Mouse (Mus musculus): ENCODE results near the gene Drg1.

Gene Drg1

DNA sequence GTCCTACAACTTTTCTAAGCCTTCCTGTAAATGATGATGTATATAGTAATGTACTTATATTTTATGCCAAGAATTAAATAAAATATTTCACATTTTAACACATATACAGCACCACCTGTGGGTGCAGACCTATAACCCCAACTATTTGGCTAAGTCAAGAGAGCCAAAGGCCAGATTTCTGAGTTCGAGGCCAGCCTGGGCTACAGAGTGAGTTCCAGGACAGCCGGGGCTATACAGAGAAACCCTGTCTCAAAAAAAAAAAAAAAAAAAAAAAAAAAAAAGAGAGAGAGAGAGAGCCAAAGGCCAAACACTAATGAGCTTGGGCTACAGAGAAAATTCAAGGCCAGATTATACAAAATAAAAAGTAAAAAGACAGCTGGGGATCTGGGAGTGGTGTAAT lies 97.2 kb downstream of the Drg1 start:
- POLR2A ChIA-PET: interaction anchor here (0.8 to 24.5 kb wide), 18 partner anchors 3 to 124 kb away, joined by 3 to 5029 read pairs (median 17); partner anchors contain the start of genes Sfi1 (in 3 of the 4) and Eif4enif1 (in 1 of the 4)

DNA sequence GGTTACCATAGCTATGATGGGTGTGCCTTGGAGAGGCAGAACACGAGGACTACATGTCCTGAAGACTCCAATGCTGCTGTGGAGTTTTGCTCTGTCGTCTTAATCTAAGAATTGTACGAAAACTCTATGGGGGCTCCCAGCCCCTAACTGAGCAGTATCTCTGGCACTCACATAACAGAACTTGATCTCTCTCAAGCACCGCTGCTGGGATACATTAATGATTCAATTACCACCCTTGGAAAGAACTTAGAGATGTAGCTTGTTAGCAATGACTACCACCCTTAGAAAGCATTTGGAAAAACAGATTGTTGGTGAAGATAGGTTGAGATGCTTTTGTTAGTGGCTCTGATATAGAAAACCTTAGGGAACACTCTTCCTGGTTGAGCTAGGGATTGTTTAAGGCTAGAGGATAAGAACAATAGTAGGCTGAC lies 98.6 kb downstream of the Drg1 start:
- ChIA-PET CTCF (interaction anchor here (0.6 to 24.4 kb wide), 28 partner anchors 8 to 32 kb away, joined by 3 to 718 read pairs (median 8); partner anchors contain the start of gene Sfi1 (in 4 of the 4)), POLR2A (interaction anchor here (0.6 to 24.5 kb wide), 28 partner anchors 4 to 204 kb away, joined by 3 to 5029 read pairs (median 7); partner anchors contain the start of genes Sfi1 (in 3 of the 4) and Eif4enif1 (in 1 of the 4))

More for the DNA sequence above, 97.2 kb downstream of the Drg1 start:
- CTCF ChIA-PET: interaction anchor here (0.7 to 24.4 kb wide), 15 partner anchors 9 to 90 kb away, joined by 3 to 718 read pairs (median 16); partner anchors contain the start of gene Sfi1 (in 4 of the 4)

DNA sequence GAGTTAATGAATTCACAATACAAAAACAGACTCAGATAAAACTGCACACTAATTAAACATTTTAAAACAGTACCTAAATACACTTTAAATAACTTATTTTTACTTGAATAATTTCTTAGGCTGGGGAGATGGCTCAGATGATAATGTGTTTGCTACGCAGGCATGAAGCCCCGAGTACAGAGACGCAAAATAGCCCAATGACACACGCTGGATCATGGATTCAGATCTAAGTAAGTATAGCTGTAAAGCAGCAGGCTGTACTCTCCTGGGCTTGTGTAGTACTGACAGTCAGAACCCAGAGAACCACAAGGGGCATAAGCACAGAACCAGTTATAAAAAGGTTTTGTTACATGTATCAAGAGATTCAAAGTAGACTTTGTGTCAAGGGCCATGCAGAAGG lies 99.1 kb downstream of the Drg1 start:
- ChIA-PET CTCF (interaction anchor here (0.7 to 24.4 kb wide), 27 partner anchors 7 to 32 kb away, joined by 3 to 718 read pairs (median 9); partner anchors contain the start of gene Sfi1 (in 4 of the 4)), POLR2A (interaction anchor here (0.5 to 24.5 kb wide), 27 partner anchors 3 to 32 kb away, joined by 3 to 5029 read pairs (median 7); partner anchors contain the start of genes Sfi1 (in 4 of the 4) and Eif4enif1 (in 1 of the 4))

DNA sequence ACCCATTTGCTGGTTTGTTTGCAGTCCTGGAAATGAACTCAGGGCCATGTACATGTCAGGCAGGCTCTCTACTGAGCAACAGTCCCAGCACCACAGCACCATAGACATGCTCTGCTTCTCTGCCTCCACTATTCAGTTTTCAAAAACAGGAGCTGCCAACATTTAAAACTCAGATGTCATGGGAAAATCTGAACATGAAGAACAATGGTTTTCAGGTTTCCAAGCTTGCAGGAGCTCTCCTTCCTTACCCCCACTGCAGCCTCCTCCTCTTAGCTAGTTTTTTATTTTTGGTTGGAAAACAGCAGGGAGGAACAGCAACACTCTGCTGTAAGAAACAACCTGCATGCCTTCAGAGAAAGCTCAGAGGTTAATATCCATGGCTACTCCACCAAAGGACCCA lies 99.9 kb downstream of the Drg1 start:
- CTCF ChIA-PET: interaction anchor here (0.6 to 24.4 kb wide), 28 partner anchors 8 to 31 kb away, joined by 3 to 718 read pairs (median 9); partner anchors contain the start of gene Sfi1 (in 4 of the 4)
- POLR2A ChIA-PET: interaction anchor here (0.7 to 24.5 kb wide), 27 partner anchors 2 to 39 kb away, joined by 3 to 5029 read pairs (median 7); partner anchors contain the start of genes Sfi1 (in 4 of the 4) and Eif4enif1 (in 1 of the 4)

DNA sequence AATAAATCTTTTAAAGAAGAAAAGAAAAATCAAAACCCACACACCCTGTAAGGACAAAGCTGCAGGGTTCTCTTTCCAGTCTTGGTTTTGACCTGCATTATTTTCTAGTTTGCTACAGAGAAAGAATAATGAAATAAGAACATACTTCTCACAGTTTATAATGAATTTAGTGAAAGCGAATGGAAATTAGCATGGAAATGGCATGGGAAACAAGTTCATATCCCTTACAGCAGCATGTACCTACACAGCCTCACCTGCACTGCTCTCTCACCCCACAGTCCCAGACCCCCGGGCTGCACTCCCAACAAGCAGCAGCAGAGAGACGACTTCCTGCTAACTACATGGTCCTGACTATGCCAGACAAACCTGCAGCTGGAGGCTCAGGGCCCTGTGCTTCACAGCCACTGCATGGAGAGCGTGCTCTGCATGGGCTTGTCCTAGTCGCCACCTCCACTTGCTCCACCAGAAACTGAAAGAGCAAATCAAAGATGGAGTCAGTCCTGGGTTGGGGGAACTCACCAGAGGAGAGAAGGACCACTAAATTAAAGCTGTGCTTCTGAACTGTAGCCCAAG lies 100.9 kb downstream of the Drg1 start:
- POLR2A ChIA-PET: interaction anchor here (0.8 to 24.5 kb wide), 16 partner anchors 1 to 38 kb away, joined by 3 to 5029 read pairs (median 75); partner anchors contain the start of genes Sfi1 (in 3 of the 4) and Eif4enif1 (in 1 of the 4)

DNA sequence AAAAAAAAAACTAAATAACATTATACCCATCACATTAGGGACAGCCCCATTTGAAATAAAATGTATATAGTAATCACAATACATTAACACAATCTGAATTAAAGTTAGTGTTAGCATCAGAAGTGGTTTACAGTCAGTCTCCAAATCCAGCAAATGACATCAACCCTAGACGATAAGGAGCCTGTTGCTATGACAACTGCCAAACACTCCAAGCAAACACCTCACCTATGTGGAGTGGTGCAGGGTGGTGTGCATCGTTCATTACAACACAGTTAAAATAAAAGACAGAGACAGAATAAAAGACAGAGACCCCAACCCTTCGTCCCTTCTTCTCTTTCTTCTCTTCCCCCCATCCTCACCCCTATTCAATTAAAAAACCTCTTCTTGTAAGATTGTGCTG lies 102.6 kb downstream of the Drg1 start:
- ChIA-PET CTCF (interaction anchor here in 3 of 4 experiments (1.2 to 24.4 kb wide), 9 partner anchors 9 to 28 kb away, joined by 3 to 718 read pairs (median 63); partner anchors contain the start of gene Sfi1 (in 2 of the 3)), POLR2A (interaction anchor here in 3 of 4 experiments (1.6 to 24.5 kb wide), 8 partner anchors 9 to 29 kb away, joined by 9 to 5029 read pairs (median 794); partner anchors contain the start of genes Sfi1 (in 2 of the 3) and Eif4enif1 (in 1 of the 3))

More for the DNA sequence above, 100.9 kb downstream of the Drg1 start:
- CTCF ChIA-PET: interaction anchor here (1.0 to 24.4 kb wide), 18 partner anchors 8 to 30 kb away, joined by 3 to 718 read pairs (median 11); partner anchors contain the start of gene Sfi1 (in 4 of the 4)

DNA sequence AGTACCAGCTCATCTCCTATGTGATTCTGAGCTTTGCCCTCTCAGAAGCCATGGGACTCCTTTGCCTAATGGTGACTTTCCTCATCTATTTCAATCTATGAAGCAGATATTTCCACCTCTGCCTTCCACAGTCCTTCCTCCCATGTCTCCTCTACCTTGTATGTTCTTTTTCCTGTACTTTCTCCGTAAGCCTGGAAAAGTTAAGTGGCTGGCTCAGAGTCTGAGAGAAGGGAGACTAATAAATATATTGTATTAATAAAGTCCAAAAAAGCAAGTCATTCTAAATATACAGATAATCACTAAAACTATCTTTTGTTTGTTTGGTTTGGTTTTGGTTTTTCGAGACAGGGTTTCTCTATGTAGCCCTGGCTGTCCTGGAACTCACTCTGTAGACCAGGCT lies 103.1 kb downstream of the Drg1 start:
- ChIA-PET CTCF (interaction anchor here (0.6 to 24.4 kb wide), 32 partner anchors 8 to 35 kb away, joined by 3 to 718 read pairs (median 8); partner anchors contain the start of gene Sfi1 (in 4 of the 4)), POLR2A (interaction anchor here (0.5 to 24.5 kb wide), 23 partner anchors 9 to 103 kb away, joined by 3 to 5029 read pairs (median 6); partner anchors contain the start of genes Sfi1 (in 3 of the 4), Eif4enif1 (in 2 of the 4) and Drg1 (in 1 of the 4))

DNA sequence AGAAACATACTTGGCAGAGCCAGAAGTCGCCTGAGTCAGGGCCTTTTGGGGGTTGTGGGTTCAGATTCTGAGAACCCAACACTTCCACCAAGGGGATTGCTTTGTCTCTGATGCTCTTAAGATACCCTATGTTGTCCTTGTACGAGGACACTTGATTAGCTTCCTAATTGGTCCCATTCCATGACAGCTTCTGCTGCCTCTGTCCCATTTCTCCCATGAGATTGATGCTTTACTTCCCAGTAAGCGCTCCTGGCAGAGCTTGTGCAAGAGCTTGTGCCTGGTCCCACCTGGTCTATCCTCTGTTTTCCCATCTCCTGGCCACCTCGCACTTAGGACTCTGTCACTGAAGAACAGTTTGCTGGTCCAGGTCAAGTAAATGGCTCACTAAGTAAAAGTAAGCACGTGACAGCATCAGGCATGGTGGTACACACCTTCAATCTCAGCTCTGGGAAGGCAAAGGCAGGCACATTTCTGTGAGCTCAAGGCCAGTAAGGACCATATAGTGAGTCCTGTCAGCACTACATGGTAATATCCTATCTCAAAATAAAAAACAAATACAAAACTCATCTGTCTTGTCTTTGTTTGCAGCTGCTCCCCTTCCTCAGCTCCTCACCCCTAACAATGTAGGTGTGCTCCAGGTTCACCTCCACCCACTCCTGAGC lies 103.8 kb downstream of the Drg1 start:
- ChIA-PET CTCF (interaction anchor here (0.6 to 24.4 kb wide), 35 partner anchors 9 to 36 kb away, joined by 3 to 718 read pairs (median 8); partner anchors contain the start of gene Sfi1 (in 4 of the 4)), POLR2A (interaction anchor here (0.5 to 24.5 kb wide), 26 partner anchors 9 to 104 kb away, joined by 3 to 5029 read pairs (median 6); partner anchors contain the start of genes Sfi1 (in 3 of the 4), Eif4enif1 (in 2 of the 4) and Drg1 (in 1 of the 4))

DNA sequence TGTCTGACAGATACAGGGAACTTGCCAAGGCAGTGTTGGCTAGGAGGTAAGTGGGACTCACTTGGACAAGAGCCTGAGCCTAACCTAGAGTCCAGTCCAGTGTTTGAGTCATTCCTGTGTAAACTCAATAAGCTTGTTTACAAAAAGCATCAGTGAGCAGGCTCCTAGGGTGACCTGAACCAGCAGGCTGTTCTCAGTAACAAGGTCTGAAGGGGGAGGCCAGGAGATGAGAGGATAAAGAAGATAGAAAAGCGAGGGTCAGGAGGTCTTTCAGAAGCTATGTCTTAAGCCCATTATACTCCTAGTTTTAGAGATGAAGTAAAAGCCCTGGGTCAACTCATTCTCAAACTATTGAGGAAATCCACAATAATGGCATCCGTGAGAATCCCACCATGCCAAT lies 104.8 kb downstream of the Drg1 start:
- ChIA-PET CTCF (interaction anchor here (0.7 to 24.4 kb wide), 20 partner anchors 9 to 32 kb away, joined by 3 to 718 read pairs (median 14); partner anchors contain the start of gene Sfi1 (in 3 of the 4)), POLR2A (interaction anchor here (0.7 to 24.5 kb wide), 18 partner anchors 8 to 31 kb away, joined by 3 to 5029 read pairs (median 20); partner anchors contain the start of genes Sfi1 (in 2 of the 4) and Eif4enif1 (in 1 of the 4))

DNA sequence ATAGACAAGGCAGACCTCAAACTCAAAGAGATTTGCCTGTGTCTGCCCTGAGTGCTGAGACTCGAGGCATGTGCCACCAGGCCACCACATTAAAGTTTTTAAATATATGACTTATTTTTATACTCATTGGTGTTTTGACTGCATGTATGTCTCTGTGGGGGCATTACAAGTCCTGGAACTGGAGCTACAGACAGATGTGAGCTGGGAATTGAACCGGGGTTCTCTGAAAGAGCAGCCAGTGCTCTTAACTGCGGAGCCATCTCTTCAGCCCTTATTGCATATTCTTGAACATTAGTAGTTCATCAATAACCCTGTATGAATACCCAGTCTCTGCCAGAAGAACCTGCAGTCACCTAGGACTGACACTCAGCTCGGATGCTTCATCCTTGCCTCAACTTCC lies 107.4 kb downstream of the Drg1 start:
- POLR2A ChIA-PET: interaction anchor here (0.8 to 24.5 kb wide), 23 partner anchors 8 to 35 kb away, joined by 3 to 5029 read pairs (median 13); partner anchors contain the start of genes Sfi1 (in 4 of the 4) and Eif4enif1 (in 1 of the 4)
- CTCF ChIA-PET: interaction anchor here (0.6 to 24.4 kb wide), 30 partner anchors 7 to 37 kb away, joined by 3 to 718 read pairs (median 9); partner anchors contain the start of gene Sfi1 (in 4 of the 4)

DNA sequence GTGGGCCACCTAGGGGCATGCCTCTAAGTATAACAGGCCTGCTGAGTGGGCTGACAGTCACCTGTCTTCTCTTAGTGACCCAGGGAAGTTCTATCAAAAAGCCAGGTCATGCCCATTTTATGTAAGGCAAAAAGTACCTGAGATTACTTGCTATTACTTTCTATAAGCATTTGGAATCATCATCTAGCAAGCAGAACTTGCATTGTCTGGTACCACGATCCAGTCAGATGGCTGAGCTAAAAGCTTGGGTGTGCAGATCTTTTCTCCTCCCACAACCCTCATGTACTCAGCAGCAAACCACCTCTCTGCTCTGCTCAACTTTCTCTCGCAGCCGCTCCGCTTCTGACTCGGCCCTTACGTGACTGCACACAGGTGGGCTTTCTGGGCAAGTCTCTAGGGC lies 108.2 kb downstream of the Drg1 start:
- CTCF ChIA-PET: interaction anchor here (0.6 to 24.4 kb wide), 34 partner anchors 8 to 39 kb away, joined by 3 to 718 read pairs (median 10); partner anchors contain the start of gene Sfi1 (in 4 of the 4)

DNA sequence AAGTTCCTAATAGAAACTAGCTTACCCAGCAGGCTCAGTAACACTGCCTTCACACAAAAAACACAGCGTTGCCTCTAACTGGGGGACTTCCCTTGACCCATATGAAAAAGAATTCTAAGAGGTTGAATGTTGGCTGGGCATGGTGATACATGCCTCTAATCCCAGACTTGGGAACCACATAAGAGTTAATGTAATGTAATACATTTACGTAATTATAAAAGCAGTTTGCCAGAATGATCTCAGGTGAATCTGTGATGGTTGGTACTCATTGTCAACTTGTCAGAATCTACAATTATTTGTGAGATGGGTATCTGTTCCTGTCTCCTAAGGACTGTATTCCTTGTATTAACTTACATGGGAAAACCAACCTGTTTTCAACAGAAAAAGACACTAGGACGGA lies 109.2 kb downstream of the Drg1 start:
- ChIA-PET POLR2A (interaction anchor here (0.7 to 24.5 kb wide), 26 partner anchors 10 to 42 kb away, joined by 3 to 5029 read pairs (median 8); partner anchors contain the start of genes Sfi1 (in 4 of the 4) and Eif4enif1 (in 1 of the 4)), CTCF (interaction anchor here (0.7 to 24.4 kb wide), 33 partner anchors 8 to 37 kb away, joined by 3 to 718 read pairs (median 10); partner anchors contain the start of gene Sfi1 (in 4 of the 4))

More for the DNA sequence above, 108.2 kb downstream of the Drg1 start:
- POLR2A ChIA-PET: interaction anchor here (0.8 to 24.5 kb wide), 26 partner anchors 9 to 35 kb away, joined by 3 to 5029 read pairs (median 10); partner anchors contain the start of genes Sfi1 (in 4 of the 4) and Eif4enif1 (in 1 of the 4)

DNA sequence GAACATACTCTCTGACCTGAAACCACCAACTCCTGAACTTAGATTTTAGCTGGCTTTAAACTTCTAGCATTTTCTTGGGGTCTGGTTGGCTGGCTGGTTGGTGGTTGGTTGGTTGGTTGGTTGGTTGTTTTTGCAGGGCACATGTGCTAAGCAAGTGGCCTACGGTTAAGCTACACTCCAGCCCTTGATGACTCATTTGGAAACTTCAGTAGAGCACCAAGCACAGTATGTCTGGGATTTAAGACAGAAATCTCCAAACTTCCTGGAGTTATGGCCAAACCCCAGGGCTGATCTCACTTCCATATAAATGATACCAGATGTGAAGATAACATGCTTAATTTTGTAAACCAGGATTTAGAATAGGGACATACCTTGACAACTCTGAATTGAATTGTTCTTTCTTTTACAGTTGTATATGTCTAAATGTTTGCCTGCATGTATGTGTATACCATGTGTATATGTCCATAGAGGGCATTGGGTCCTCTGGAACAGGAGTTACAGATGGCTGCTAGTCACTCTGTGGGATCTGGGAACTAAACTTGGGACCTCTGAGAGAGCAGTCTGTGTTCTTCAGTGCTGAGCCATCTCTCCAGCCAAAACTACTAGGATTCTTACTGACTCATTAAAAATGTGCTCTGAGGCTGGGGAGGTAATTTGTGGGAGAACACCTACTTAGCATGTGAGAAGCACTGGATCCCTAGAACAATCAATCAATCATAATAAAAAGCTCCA lies 112.4 kb downstream of the Drg1 start:
- ChIA-PET CTCF (interaction anchor here (0.5 to 24.7 kb wide), 22 partner anchors 8 to 48 kb away, joined by 3 to 718 read pairs (median 7); partner anchors contain the start of gene Sfi1 (in 1 of the 4)), POLR2A (interaction anchor here (0.6 to 33.0 kb wide), 19 partner anchors 8 to 46 kb away, joined by 3 to 5029 read pairs (median 10); partner anchors contain the start of genes Sfi1 (in 4 of the 4) and Eif4enif1 (in 1 of the 4))

DNA sequence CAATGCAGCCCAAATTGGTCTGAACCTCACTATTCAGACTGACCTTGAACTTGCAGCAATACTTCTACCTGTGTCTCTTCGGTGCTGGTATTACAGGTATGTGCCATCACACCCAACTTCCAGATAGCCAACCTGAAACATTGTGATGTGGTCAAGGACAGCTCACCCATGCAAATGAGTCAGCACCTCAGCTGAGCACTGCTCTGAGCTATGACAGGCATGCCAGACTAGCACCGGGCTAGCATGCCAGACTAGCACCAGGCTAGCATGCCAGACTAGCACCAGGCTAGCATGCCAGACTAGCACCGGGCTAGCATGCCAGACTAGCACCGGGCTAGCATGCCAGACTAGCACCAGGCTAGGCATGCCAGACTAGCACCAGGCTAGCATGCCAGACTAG lies 114.9 kb downstream of the Drg1 start:
- POLR2A ChIA-PET: interaction anchor here (1.0 to 33.0 kb wide), 14 partner anchors 11 to 41 kb away, joined by 3 to 5029 read pairs (median 44); partner anchors contain the start of genes Sfi1 (in 2 of the 4) and Eif4enif1 (in 1 of the 4)
- CTCF ChIA-PET: interaction anchor here (0.6 to 24.7 kb wide), 17 partner anchors 11 to 42 kb away, joined by 3 to 718 read pairs (median 12); partner anchors contain the start of gene Sfi1 (in 4 of the 4)

DNA sequence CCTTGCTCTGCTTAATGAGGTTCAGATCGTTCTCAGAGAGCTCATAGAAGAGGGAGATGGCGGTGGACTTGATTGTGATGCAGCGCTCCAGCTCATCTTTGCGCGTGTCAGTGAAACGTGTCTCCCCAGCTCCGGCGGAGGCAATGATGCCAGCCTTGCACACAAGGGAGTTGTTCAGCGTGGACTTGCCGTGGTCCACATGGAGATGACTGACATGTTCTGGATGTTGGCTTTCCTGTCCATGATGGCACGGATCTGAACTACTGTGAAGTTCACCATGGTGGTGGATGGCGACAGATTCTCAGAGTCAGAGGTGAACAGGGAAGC lies 115.6 kb downstream of the Drg1 start:
- ChIA-PET POLR2A (interaction anchor here (0.6 to 33.0 kb wide), 16 partner anchors 11 to 255 kb away, joined by 3 to 5029 read pairs (median 11); partner anchors contain the start of genes Sfi1 (in 2 of the 4) and Eif4enif1 (in 1 of the 4)), CTCF (interaction anchor here (0.6 to 24.7 kb wide), 21 partner anchors 9 to 50 kb away, joined by 3 to 718 read pairs (median 8); partner anchors contain the start of gene Sfi1 (in 4 of the 4))

Data from embryonic stem cell, embryonic (primary cell).